1 mouse cellular context compared by ENCODE assay signal in the genomic region with DNA sequence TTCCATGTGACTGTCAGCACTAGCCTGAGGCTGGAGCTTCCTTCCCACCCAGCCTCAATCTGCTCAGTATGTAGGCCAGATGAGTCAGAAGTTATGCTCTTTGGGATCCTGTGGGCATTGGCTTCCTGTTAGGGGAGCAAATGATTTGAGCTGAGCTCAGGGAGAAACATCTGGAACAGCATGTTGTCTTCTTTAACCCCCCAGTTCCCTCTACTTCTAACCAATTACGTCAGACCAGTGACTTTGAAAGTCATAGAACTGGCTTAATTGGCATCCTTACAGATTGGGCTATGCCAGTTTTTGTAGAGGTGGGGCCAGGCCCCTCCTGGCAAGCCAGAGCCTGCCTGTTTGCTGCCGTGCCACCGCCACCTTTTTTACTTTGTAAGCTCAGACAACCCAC.
TF ChIP-seq lines count a peak whose summit lies in the region.

No protein-coding gene starts in this region.

TF ChIP-seq in myocyte, 11 proteins besides CTCF, POLR2A, EP300 and RAD21 (continued from another document):
- TF ChIP-seq MAX (IDR thresholded peaks at IDR 0.05; ENCODE audit: low read depth) (no peak), MYOG (IDR thresholded peaks at IDR 0.05; ENCODE audit: control insufficient read depth in 1 of 3, insufficient read depth in 1 of 3, insufficient read length in 2 of 3, low read depth in 2 of 3) (no peak), TCF3 (IDR thresholded peaks at IDR 0.05; ENCODE audit: insufficient read length, low read depth) (no peak), CEBPB (IDR thresholded peaks at IDR 0.05; ENCODE audit: insufficient read depth, poor library complexity, severe bottlenecking) (no peak)
